Mouse (Mus musculus): ENCODE results near the gene Rnf8. TPM values are rescaled to one million over a fixed set of nuclear protein-coding genes. Genes with fewer than 3 reads are reported as not detected.

Rnf8 gene
- total RNA-seq, 2 experiments from 2014 or later: 61.3 to 76.0 TPM

DNA sequence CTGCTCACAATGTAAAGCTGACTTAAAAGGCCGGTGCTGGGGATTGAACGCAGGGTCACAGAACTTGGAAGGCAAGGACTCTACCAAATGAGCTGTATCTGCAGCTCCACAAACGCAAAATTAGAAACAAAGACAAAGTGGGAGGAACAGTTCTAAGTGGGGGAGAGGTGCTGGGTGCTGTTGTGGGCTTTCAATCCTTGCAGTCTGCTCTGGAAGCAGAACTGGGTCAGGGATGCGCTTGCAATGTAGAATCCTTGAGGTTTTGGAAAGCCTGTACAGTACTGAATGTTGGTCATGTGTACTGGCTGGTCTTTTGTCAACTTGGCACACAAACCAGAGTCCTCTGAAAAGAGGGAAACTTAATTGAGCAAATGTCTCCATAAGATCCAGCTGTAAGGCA, 1.0 kb downstream of the Rnf8 start:
- no peak for ATAC-seq (replicated peaks; ENCODE audit: low FRiP score, low TSS enrichment, poor library complexity, severe bottlenecking)

DNA sequence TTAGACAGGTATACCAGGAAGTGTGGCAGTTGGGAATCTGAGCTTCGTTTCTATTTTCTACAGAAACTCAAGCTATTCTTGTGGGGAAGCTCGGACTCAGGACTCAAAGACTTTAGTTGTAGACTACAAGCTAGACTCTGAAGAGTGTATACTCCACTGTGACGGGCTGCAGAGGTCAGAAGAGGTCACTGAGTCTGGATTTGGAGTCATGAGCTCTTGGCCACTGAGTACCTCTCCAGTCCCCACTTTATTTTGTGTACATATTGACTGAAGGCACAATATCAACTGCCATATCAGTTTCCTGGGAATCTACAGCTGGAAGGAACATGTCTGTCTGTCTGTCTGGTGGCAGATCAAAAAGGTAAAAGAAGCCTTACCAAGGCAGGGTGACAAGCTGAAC, 4.6 kb downstream of the Rnf8 start:
- ATAC-seq (replicated peaks; ENCODE audit: low FRiP score, low TSS enrichment, poor library complexity, severe bottlenecking): no peak

DNA sequence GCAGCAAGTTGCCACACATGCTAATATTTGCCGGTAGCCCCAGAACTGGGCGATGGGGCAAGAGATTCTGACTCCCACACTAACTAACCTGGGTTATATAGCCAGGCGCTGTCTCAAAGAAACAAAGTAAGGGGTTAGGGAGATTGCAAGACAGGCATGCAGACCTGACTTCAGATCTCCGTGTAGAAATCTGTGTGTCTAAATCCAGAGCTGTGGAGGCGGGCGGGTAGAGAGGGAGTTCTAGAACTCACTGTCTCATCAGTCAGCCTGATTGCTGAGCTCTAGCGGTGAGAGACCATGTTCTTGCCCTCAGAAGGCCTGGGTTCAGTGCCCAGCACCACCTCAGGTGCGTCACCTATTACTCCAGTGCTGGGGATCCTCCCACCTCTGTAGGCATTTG, 8.9 kb downstream of the Rnf8 start:
- ATAC-seq (replicated peaks; ENCODE audit: low FRiP score, low TSS enrichment, poor library complexity, severe bottlenecking): no peak

DNA sequence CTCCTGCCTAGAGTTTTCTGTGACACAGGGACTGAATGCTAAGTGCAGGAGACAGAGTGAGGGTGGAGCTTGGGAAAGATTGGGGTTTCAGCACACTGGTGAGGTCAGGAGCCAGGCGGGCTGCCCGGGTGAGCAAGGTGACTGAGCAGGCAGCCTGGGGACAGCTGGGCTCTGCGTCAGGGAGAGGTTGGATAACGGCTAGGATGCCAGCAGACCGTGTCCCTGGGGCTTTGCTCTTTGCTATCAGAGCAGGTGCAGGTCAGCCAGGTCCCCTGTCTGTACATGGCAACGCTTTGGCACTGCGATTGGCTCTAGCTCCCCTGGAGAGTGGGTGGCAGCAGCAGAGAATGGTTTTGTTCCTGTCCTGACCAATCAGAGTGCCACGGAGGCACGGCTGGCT, 12.7 kb downstream of the Rnf8 start:
- ATAC-seq (replicated peaks; ENCODE audit: low FRiP score, low TSS enrichment, poor library complexity, severe bottlenecking): no peak

DNA sequence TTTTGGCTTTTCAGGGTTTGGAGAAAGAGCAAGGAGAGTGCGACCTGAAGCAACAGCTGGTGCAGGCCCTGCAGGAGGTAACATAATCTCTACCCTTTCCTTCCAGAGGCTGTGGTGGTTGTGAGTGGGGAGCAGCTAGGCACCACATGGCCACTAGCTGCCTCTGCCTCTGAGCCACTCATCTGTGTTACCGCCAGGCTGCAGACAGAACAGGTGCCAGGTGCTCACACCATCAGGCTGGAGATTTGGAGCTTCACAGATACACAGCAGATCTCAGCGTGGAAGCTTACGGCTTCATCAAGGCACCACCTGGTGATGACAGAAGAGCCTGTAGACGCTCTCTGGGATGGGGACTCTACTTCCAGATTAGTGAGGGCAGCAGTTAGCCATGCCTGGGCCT, 14.4 kb downstream of the Rnf8 start:
- ATAC-seq (replicated peaks; ENCODE audit: low FRiP score, low TSS enrichment, poor library complexity, severe bottlenecking): 0 out of 2 replicates have a peak, but pooled peaks have one; percentile 29

DNA sequence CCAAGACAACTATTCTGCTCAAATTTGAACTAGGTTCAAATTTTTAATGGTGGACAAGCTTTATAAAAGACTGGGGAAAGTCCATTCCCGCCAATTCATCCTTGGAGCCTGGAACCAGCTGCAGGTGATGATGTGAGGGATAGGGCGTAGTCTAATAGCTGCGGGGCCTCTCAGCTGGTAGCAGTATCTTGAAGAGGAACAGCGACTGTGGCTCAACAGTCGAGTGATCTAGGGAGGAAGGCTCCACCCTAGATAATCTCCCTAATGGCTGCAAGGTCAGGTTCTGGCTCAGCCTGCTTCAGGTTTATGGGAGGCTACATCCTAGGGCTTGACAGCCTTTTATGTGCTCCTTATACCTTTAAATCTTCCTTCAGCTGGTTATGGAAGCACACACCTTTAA, 15.0 kb downstream of the Rnf8 start:
- ATAC-seq (replicated peaks; ENCODE audit: low FRiP score, low TSS enrichment, poor library complexity, severe bottlenecking): 0 out of 2 replicates have a peak, but pooled peaks have one; percentile 30

- no peak for ATAC-seq (replicated peaks; ENCODE audit: low FRiP score, low TSS enrichment, poor library complexity, severe bottlenecking)
These were observed 17.7 kb downstream of the Rnf8 start for GRCm38 (mm10) chr17:29632312-29632711.

GRCm38 (mm10) chr17:29635492-29635891, 20.9 kb downstream of the Rnf8 start:
- no peak for ATAC-seq (replicated peaks; ENCODE audit: low FRiP score, low TSS enrichment, poor library complexity, severe bottlenecking)

- peak; percentile 59 for ATAC-seq (replicated peaks; ENCODE audit: low FRiP score, low TSS enrichment, poor library complexity, severe bottlenecking)
These were observed 21.5 kb downstream of the Rnf8 start for GRCm38 (mm10) chr17:29636118-29636517.

DNA sequence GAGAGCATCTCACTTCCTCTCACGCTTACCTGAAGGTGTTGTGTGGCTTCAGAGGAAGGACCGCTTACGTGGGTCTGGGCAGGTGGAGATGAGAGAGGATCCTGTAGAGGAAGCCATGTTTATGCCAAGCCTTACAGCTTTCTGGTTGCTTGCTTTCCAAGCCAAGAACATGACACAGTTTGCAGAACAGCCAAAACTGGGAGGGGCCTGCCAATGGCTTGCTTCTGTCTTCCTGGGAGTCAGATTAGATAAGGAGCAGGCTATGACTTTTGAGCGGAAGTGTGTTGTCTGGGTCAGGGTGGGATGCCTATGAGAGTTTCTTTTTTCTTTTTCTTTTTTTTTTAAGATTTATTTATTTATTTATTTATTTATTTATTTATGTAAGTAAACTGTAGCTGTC, 22.8 kb downstream of the Rnf8 start:
- ATAC-seq (replicated peaks; ENCODE audit: low FRiP score, low TSS enrichment, poor library complexity, severe bottlenecking): peak; percentile 50; the same call in 1 of the 2 replicates

DNA sequence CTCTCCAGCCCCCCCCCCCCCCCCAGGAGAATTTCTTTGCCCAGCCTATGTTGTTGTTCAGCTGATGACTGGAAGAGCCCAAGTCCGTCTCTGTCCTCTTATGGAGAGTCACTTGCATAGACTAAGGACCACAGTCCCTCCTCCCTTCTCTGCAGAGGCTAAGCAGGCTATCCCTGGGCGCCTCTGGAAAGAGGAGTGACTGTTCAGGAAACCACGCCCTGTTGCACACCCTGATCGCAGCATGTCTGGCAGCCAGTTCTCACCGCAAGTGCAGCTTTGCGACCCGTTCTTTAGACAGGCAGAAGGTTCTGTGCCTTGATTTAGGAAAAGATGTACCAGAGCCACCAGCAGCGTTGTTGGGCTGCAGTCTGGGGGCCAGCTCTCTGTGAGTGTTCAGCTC, 23.3 kb downstream of the Rnf8 start:
- ATAC-seq (replicated peaks; ENCODE audit: low FRiP score, low TSS enrichment, poor library complexity, severe bottlenecking): peak; percentile 88

DNA sequence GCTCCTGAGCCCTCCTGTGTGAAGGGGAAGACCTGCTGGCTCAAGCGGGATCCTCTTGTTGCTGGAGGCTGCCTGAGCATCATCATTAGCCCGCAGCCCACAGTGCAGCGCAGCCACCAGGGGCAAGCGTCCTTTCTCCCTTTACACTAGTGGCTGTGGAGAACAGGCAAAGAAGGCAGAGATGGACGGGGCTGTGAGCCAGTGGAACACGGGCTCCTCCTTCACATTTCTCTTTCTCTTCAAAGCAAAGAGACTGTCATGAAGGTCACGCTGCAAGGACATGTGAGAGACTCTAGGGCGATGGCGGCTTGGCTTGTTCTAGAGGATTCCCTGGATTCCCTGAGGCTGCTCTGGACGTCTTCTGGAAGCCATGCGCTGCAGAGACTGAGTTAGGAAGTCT, 26.4 kb downstream of the Rnf8 start:
- ATAC-seq (replicated peaks; ENCODE audit: low FRiP score, low TSS enrichment, poor library complexity, severe bottlenecking): no peak

DNA sequence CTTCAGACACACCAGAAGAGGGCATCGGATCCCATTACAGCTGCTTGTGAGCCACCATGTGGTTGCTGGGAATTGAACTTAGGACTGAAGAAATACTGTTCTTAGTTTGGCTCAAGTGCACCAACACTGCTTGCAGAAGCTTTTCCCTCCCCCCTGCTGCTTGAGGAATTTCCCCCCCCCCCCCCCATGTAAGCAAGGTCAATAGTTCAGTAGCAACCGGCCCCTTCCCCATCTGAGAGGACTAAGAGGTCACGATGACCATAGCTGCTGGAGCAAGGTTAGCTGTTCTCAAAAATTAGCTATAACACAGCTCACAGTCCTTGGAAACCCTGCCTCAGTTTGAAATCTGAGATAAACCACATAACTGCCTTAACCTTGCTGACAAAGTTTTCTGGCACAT, 27.6 kb downstream of the Rnf8 start:
- ATAC-seq (replicated peaks; ENCODE audit: low FRiP score, low TSS enrichment, poor library complexity, severe bottlenecking): no peak

DNA sequence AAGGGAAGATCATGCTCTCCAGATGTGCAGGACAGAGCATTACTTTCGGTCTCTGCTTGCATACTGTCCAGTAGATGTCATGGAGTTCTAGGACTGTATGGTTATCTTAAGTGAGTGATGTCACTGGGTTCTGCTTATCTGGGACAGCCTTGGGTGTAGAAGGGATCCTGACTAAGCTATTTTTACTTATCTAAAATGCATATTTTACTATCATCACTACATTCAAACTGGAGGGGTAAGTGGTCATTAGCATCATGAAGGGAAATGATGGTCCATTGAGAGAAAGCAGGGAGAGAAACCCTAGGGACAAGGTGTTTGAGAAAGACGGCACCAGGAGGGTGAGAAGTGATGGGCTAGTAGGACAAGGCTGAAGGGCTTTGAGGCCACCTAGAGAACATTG, 43.7 kb downstream of the Rnf8 start:
- ATAC-seq (replicated peaks; ENCODE audit: low FRiP score, low TSS enrichment, poor library complexity, severe bottlenecking): peak; percentile 90

DNA sequence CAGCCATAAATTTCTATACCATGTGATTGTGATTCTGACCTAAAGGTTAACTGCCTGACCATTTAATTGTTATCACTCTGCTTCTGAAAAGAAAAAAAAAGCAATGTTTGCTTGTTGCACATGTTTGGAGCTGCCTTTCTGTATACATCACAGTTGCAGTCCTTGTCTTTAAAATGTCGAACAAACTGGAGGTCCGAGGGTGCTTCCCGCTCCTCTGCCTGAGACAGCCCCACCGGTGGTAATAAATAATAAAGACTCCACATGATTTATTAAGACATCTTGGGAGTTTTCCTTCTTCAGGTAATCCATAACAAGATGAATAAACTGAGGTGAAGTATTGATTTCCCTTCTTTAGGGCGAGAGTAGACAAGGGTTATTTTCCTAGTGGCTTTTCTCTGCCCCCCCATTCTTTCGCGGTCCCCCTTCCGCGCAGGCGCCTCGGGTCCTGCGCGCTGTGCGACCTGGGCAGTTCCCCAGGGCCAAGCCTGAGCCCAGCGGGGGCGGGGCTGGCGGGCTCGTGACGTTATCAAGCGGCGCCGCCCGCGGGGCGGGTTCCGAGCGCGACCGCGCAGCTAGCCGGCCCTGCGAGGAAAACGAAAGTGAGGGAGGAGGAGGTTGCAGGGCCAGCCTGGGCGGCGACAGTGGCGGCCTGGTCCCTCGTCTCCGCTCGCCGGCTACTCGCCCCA, 45.6 kb downstream of the Rnf8 start, which contains the start of gene Cmtr1:
Cmtr1 (plus strand) TSS at position 520 of the 686 bp plus-strand sequence.
- peak; percentile 80 for ATAC-seq (replicated peaks; ENCODE audit: low FRiP score, low TSS enrichment, poor library complexity, severe bottlenecking)

- ATAC-seq (replicated peaks; ENCODE audit: low FRiP score, low TSS enrichment, poor library complexity, severe bottlenecking): peak; percentile 17; the same call in 1 of the 2 replicates
These were observed 46.3 kb downstream of the Rnf8 start for GRCm38 (mm10) chr17:29660762-29661391.

GRCm38 (mm10) chr17:29662145-29662544, 47.6 kb downstream of the Rnf8 start:
- no peak for ATAC-seq (replicated peaks; ENCODE audit: low FRiP score, low TSS enrichment, poor library complexity, severe bottlenecking)

GRCm38 (mm10) chr17:29668051-29668986, 53.7 kb downstream of the Rnf8 start:
- no peak for ATAC-seq (replicated peaks; ENCODE audit: low FRiP score, low TSS enrichment, poor library complexity, severe bottlenecking)

DNA sequence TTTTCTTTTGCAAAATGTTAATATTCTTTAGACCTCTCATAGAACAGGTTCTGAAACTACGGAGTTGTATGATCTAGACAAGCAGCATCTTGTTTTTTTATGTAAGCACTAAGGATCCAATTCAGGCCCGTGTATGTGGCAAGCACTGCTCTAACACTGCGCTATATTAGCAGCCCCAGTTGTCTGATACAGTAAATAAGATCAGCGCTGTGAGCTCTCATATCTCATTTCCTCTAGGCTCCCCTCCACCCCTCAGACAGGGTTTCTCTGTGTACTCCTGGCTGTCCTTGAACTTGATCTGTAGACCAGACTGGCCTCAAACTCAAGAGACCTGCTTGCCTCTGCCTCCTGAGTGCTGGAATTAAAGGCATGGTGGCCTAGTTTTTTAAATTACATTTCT, 54.4 kb downstream of the Rnf8 start:
- ATAC-seq (replicated peaks; ENCODE audit: low FRiP score, low TSS enrichment, poor library complexity, severe bottlenecking): no peak

DNA sequence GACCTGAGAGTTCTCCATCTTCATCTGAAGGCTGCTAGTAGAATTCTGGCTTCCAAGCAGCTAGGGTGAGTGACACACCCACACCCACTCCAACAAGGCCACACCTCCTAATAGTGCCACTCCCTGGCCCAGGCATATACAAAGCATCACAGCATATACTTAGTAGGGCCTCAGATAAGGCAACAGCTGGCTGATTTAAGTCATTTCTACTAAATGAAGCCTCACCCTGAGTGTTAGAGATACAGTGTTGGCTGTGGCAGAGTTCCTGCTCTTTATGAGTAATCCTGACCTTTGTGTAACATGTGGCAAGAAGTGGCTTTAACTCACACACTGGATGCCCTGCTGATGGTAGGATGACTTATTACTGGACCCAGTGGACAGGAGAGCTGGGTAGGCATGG, 55.3 kb downstream of the Rnf8 start:
- ATAC-seq (replicated peaks; ENCODE audit: low FRiP score, low TSS enrichment, poor library complexity, severe bottlenecking): peak; percentile 70
